25 mouse cellular contexts compared by ENCODE assay signal in the genomic region with DNA sequence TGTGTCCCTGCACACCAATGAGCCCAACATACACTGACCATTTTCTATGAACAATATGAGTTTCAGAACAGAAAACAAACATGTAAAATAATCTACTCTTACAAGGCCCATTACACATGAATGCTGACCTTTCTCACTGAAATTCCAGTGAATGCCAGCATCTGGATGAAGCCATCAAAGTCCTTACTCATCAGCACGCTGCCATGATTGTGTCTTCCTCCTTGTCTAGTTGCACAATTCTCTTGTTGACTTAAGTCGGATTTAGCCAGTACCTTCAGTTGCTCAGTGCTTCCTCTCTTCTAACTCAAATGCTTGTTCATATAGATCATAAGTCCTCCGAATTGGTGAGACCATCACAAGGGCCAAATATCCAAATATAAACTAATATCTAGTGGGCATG. TPM values are rescaled to one million over a fixed set of nuclear protein-coding genes. Genes with fewer than 3 reads are reported as not detected.
A peak's percentile ranks its signal among the peaks of the same experiment; 100 is the strongest.
DNase-seq lines count a peak whose midpoint lies in the region; TF ChIP-seq lines count a peak whose summit lies in the region.
"Had no signal": no experiment of that assay in that cellular context is flagged by ENCODE, and none has a peak within 500 bp of the region (broad histone marks: within the 10 kb centered on the region; RNA-seq: fewer than 3 reads in every experiment).

No protein-coding gene starts in this region.

- no peaks in the 10 kb centered on the region for H3K79me2 ChIP-seq in C2C12 (ENCODE audit: control insufficient read depth, insufficient read depth)

- no peak for TF ChIP-seq CTCF in C2C12 (IDR thresholded peaks at IDR 0.05; ENCODE audit: control insufficient read depth, insufficient read depth, insufficient read length)

- no peaks in the 10 kb centered on the region for H3K36me3 ChIP-seq in C2C12 (ENCODE audit: control insufficient read depth, insufficient read depth)
- no peaks in the 10 kb centered on the region for H3K36me3 ChIP-seq in embryonic facial prominence, embryonic 10.5 days (replicated peaks)
- H3K36me3 ChIP-seq: embryonic facial prominence, embryonic 12.5 days; forebrain, embryonic 15.5 days had no signal

- H3K4me3 ChIP-seq in C2C12 (ENCODE audit: insufficient read depth, poor library complexity, severe bottlenecking), result no peak overlapping the region
- H3K4me3 ChIP-seq in embryonic facial prominence, embryonic 10.5 days, result no peak overlapping the region
- H3K4me3 ChIP-seq: embryonic facial prominence, embryonic 12.5 days; forebrain, embryonic 13.5 days; forebrain, embryonic 15.5 days had no signal

- no peaks in the 10 kb centered on the region for H3K79me3 ChIP-seq in C2C12 (ENCODE audit: low read depth)

- no peak overlapping the region for H3K27ac ChIP-seq in embryonic facial prominence, embryonic 10.5 days (replicated peaks)
- H3K27ac ChIP-seq: embryonic facial prominence, embryonic 12.5 days; forebrain, embryonic 13.5 days; forebrain, embryonic 15.5 days had no signal

- WGBS in embryonic facial prominence, embryonic 10.5 days, result 90% methylated on average over 3 of the region's 3 CpGs

- no peaks in the 10 kb centered on the region for H3K4me1 ChIP-seq in embryonic facial prominence, embryonic 10.5 days
- H3K4me1 ChIP-seq: embryonic facial prominence, embryonic 12.5 days; forebrain, embryonic 13.5 days had no signal

- no peaks in the 10 kb centered on the region for H3K9me3 ChIP-seq in embryonic facial prominence, embryonic 10.5 days
- H3K9me3 ChIP-seq: embryonic facial prominence, embryonic 12.5 days; forebrain, embryonic 13.5 days; forebrain, embryonic 15.5 days had no signal

- no peaks in the 10 kb centered on the region for H3K27me3 ChIP-seq in C2C12 (ENCODE audit: control insufficient read depth, insufficient read depth, insufficient read length)
- no peaks in the 10 kb centered on the region for H3K27me3 ChIP-seq in embryonic facial prominence, embryonic 10.5 days (replicated peaks; ENCODE audit: low read depth, poor library complexity, severe bottlenecking)
- H3K27me3 ChIP-seq: embryonic facial prominence, embryonic 12.5 days; forebrain, embryonic 13.5 days; forebrain, embryonic 15.5 days; Patski had no signal

- peak; percentile 7 for DNase-seq in adipocyte (ENCODE audit: low spot score)
- DNase-seq in kidney, adult 8-10 months, result no peak
- DNase-seq in adrenal gland, postnatal 36 days, result no peak
- DNase-seq in embryonic facial prominence, embryonic 10.5 days (ENCODE audit: low spot score), result no peak
- DNase-seq: adrenal gland, adult 8-10 months; adrenal gland, postnatal 14 days; B cell, adult 2 months; cerebellum, adult 11 months; cerebellum, adult 18-20 months; cerebellum, adult 8-10 months; cerebellum, adult 9-11 months; cerebellum, postnatal 14 days; cerebellum, postnatal 36 days; embryo, embryonic 11 days; forebrain, postnatal 0 days had no signal

- no peak overlapping the region for H3ac ChIP-seq in C2C12 (ENCODE audit: control insufficient read depth, insufficient read length, low read depth)

TF ChIP-seq in C2C12, 6 proteins besides CTCF, POLR2A, EP300 and RAD21:
- TF ChIP-seq MYOD1 (IDR thresholded peaks at IDR 0.05; ENCODE audit: control insufficient read depth, insufficient read length, low read depth) (peak; percentile 18), MYOG (IDR thresholded peaks at IDR 0.05; ENCODE audit: control insufficient read depth, extremely low read depth, insufficient read length) (no peak), MAX (IDR thresholded peaks at IDR 0.05) (peak; percentile 27), CEBPB (IDR thresholded peaks at IDR 0.05; ENCODE audit: low read depth) (peak; percentile 82), USF1 (IDR thresholded peaks at IDR 0.05; ENCODE audit: low read depth) (no peak)

RNA-seq across cellular contexts. Expression of a gene that starts 20.7 kb away (rescaled TPM):
- not detected for polyA plus RNA-seq in C2C12 (2012; fragmentation: generic; extraction: Trizol)
- total RNA-seq in adrenal gland, postnatal 36 days (2021), result under 1 TPM; 0.33 to 0.36 TPM
- polyA plus RNA-seq in embryonic facial prominence, embryonic 10.5 days (2016; fragmentation: Nextera tagmentation; extraction: Ambion mirVana), result 0.23 TPM in 1 of 2 replicates, not detected in the other
- total RNA-seq: common myeloid progenitor, adult 5-6 weeks; MEL had no signal
- polyA plus RNA-seq: activated CD4-positive, CD25-positive, alpha-beta regulatory T cell, adult 4 months; embryonic facial prominence, embryonic 12.5 days; embryonic facial prominence, embryonic 14.5 days; forebrain, embryonic 11.5 days; forebrain, embryonic 13.5 days; Patski had no signal

RNA-seq across cellular contexts. Expression of a gene that starts 23.7 kb away (rescaled TPM):
- 7.8 TPM for polyA plus RNA-seq in C2C12 (2012; fragmentation: generic; extraction: Trizol)
- total RNA-seq in adrenal gland, postnatal 36 days (2021), result 10 to 100 TPM in 1 of 2 experiments, 1 to 10 TPM in 1; 8.3 to 10.6 TPM
- 3.5 and 3.8 TPM in 2 replicates for polyA plus RNA-seq in embryonic facial prominence, embryonic 10.5 days (2016; fragmentation: Nextera tagmentation; extraction: Ambion mirVana)
- total RNA-seq: common myeloid progenitor, adult 5-6 weeks; MEL had no signal
